Mouse (Mus musculus) fat pad, adult 2 months (tissue): ENCODE data around the gene Bcr.

ENCODE experiments used
- DNase-seq: peaks from one replicate; pipeline ENCODE4 v3.0.0-alpha.2; 2011; ENCODE audit warnings: low read depth, low spot score; ENCODE audit errors: extremely low read depth

The Bcr gene

DNA sequence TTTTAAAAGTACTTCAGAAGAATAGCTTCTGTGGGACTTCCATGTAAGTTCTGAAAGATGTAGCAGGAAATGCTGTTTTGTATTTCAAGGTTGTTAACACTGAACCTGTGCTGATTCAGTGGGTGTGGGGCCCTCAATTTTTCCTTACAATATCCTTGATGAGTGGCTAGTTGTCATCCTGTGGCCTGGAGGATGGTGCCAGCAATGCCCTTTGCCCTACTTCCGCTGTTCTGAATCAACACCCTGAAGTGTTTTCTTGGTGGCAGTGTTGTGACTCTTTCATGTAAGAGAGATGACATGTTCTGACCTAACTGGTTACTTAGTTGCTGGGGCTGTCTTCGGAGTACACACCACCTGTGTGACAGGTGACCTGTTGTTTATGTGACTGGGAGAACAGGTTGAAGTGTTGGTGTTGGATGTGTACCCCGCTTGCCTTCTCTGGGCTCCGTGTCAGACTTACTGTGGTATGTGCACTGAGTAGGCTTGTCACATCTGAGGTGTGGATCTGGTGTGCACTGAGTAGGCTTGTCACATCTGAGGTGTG lies 172.3 kb downstream of the Bcr start:
- no peak for DNase-seq

DNA sequence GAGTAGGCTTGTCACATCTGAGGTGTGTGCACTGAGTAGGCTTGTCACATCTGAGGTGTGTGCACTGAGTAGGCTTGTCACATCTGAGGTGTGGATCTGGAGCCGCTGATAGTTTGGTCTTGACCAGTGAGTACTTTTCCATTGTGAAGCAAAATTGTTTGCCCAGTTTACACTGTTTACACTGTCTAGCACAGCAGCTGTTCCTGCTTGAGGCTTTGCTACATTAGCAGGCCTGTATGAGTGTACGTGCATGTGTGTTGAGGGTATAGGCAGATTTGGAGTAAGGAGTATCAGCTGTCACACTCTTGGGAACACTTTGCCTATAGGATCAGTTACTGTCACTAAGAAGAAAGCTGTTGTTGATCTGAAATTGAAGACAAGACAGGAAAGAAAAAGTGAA lies 173.1 kb downstream of the Bcr start:
- DNase-seq, result no peak
